Mouse (Mus musculus) olfactory bulb, adult 2 months (tissue): Measurements from ENCODE around the gene Twsg1.

ENCODE experiments used
- CTCF ChIP-seq: fragments of 200-500 bp; IDR thresholded peaks from 2 replicates; pipeline ENCODE4 v1.5.1; 2012; ENCODE audit warnings: low read depth, mild to moderate bottlenecking, low read length, moderate library complexity; ENCODE audit not compliant: insufficient read depth
- POLR2A ChIP-seq: fragments of 200-500 bp; IDR thresholded peaks from 2 replicates; pipeline ENCODE4 v1.6.1; 2012; ENCODE audit warnings: mild to moderate bottlenecking, low read depth, low read length, moderate library complexity; ENCODE audit not compliant: insufficient read depth

DNA sequence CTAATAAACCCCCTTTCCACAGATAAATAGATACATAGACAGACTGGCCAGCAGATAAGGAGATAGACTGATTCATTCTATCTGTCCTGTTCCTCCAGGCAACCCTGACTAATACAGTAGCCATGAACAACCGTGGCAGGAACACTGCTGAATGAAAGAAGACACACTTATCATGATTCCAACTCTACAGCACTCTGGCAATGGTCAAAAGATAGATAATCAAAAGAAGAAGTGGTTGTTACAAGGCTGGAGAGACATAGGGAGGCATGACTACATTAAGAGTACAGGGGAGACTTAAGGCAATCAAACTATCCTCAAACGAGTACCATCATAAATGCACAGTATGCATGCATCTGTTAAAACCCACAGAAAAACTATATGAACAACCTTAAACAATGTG, 5.6 kb downstream of the Twsg1 start:
- TF ChIP-seq CTCF (no peak), POLR2A (no peak)
